Mouse (Mus musculus) left cerebral cortex, postnatal 36 days (tissue): Measurements from ENCODE around the gene Arrb1. TPM values are rescaled to one million over a fixed set of nuclear protein-coding genes. Genes with fewer than 3 reads are reported as not detected.

Experiments
- DNase-seq, 2 experiments: peaks; one replicate each; pipeline ENCODE4 v3.0.0; 2021 to 2022; ENCODE audit warnings: low spot score in 2 of 2, mixed read lengths in 1 of 2
- intact Hi-C: fragments of 180-260 bp; cut with DNase I; formaldehyde crosslinking; loops from one replicate; pipeline ENCODE4 v1.15.1; 2025
- microRNA-seq: library from miRNA; unstranded; fragments of <30 nt; microRNA quantifications from one replicate; pipeline ENCODE4 v1.2.0, GENCODE M21; 2022
- total RNA-seq, 2 experiments: library from RNA; stranded (reverse); gene quantifications; 2 replicates each; pipeline ENCODE4 v1.2.3; 2021

Gene Arrb1
- total RNA-seq, 2 experiments from 2014 or later: 189 to 196 TPM

GRCm38 (mm10) chr7:99618264-99618663 lies 83.0 kb downstream of the Arrb1 start:
- no peak for DNase-seq
- intact Hi-C loops: loop anchor here (2.0 kb wide), 1 partner anchor 259 kb away; no protein-coding TSS in a partner anchor

- peak; percentile 15 to 25 for DNase-seq
- intact Hi-C loops: loop anchor here (1.0 to 2.0 kb wide), 2 partner anchors 178 to 258 kb away; no protein-coding TSS in a partner anchor
Observed at GRCm38 (mm10) chr7:99618860-99619259, 83.6 kb downstream of the Arrb1 start.

GRCm38 (mm10) chr7:99625722-99626375 lies 90.6 kb downstream of the Arrb1 start:
- intact Hi-C loops: loop anchor here (2.0 kb wide), 1 partner anchor 173 kb away; no protein-coding TSS in a partner anchor
- peak; percentile 84 to 86 for DNase-seq

- peak; percentile 20 to 23 for DNase-seq
- intact Hi-C loops: no loop called here
Observed at GRCm38 (mm10) chr7:99626376-99627270, 91.4 kb downstream of the Arrb1 start, which contains the start of gene Tpbgl. Gene Tpbgl, minus strand, starts transcription at chr7:99627103.

GRCm38 (mm10) chr7:99627366-99627765 lies 92.1 kb downstream of the Arrb1 start:
- no peak for DNase-seq
- intact Hi-C loops: no loop called here

GRCm38 (mm10) chr7:99632286-99632685 lies 97.0 kb downstream of the Arrb1 start:
- no peak for DNase-seq
- intact Hi-C loops: no loop called here

GRCm38 (mm10) chr7:99633966-99634665 lies 98.8 kb downstream of the Arrb1 start:
- intact Hi-C loops: no loop called here

GRCm38 (mm10) chr7:99641245-99641644 lies 106.0 kb downstream of the Arrb1 start:
- intact Hi-C loops: no loop called here
- DNase-seq: no peak

More at GRCm38 (mm10) chr7:99633966-99634665, 98.8 kb downstream of the Arrb1 start:
- no peak for DNase-seq

- intact Hi-C loops: no loop called here
Observed at GRCm38 (mm10) chr7:99642078-99642477, 106.8 kb downstream of the Arrb1 start.

GRCm38 (mm10) chr7:99644701-99645100 lies 109.4 kb downstream of the Arrb1 start:
- intact Hi-C loops: no loop called here
- DNase-seq: no peak

More at GRCm38 (mm10) chr7:99642078-99642477, 106.8 kb downstream of the Arrb1 start:
- no peak for DNase-seq

GRCm38 (mm10) chr7:99648623-99649022 lies 113.4 kb downstream of the Arrb1 start:
- intact Hi-C loops: no loop called here
- DNase-seq: no peak

- DNase-seq: no peak
- intact Hi-C loops: no loop called here
Observed at GRCm38 (mm10) chr7:99649585-99649984, 114.3 kb downstream of the Arrb1 start.

GRCm38 (mm10) chr7:99654244-99654643 lies 119.0 kb downstream of the Arrb1 start:
- intact Hi-C loops: no loop called here
- DNase-seq: no peak

Small RNA genes lying within 50 kb of the gene (microRNA-seq; reads per million reads assigned to microRNA genes)
- 706 reads per million, percentile 76 among the genes with 10 or more reads in this experiment for gene Mir326

Other genes starting within 250 kb of the Arrb1 start
- gene Serpinh1, start 182.2 kb upstream of the Arrb1 start, total RNA-seq: 10 to 100 TPM; 22.6 to 25.6 TPM
- 10 to 100 TPM; 32.2 to 44.9 TPM for gene Gdpd5, start 154.1 kb upstream of the Arrb1 start, total RNA-seq
- gene Klhl35, start 69.5 kb upstream of the Arrb1 start, total RNA-seq: 1 to 10 TPM; 3.1 to 3.6 TPM
- gene Rps3, start 51.7 kb upstream of the Arrb1 start, total RNA-seq: 100 to 1,000 TPM; 215 to 261 TPM
- 1 to 10 TPM; 3.2 to 4.2 TPM for gene Tpbgl, start 91.6 kb downstream of the Arrb1 start, total RNA-seq
- 10 to 100 TPM; 11.7 to 14.2 TPM for gene Slco2b1, start 175.9 kb downstream of the Arrb1 start, total RNA-seq
- gene Olfr520, start 194.8 kb downstream of the Arrb1 start, total RNA-seq: not detected
- not detected for gene Olfr521, start 228.0 kb downstream of the Arrb1 start, total RNA-seq